Mouse (Mus musculus): ENCODE results near the gene Eya3.
"Not testable (repeated sequence)": the region's sequence is repeated elsewhere in the genome, so short reads cannot be mapped to it uniquely, and the experiment has no call there.

The Eya3 gene

GRCm38 (mm10) chr4:132741491-132741890 is 102.7 kb downstream of the Eya3 start:
- DNase-seq (ENCODE audit: low spot score) = no peak

- no peak for DNase-seq (ENCODE audit: low spot score)
Measured at GRCm38 (mm10) chr4:132743992-132744911, 105.5 kb downstream of the Eya3 start.

DNA sequence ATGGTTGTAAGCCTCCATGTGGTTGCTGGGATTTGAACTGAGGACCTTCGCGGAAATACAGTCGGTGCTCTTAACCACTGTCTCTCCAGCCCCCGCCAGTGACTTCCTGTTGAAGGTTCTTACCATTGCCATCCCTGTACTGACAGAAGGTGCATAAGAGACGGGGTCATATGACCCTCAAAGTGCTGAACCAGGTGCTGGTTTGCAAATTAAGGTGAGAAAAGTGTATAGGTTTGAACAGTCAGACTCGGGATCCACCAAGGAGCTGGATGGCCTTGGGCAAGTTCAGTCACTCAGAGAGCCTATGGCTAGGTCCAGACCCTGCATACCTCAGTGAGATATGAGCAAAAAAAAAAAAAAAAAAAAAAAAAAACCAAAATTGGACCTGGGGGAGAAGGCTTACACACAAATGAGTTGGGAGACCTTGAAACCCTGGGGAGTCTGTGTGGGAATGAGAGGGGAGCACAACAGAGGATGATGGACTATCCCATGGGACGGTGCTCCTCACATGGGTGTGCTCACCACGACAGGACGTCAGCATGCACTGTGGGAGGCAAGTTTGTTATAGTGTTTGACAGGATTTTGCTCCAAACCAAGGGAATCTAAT is 108.2 kb downstream of the Eya3 start:
- no peak for DNase-seq (ENCODE audit: low spot score)

- no peak for DNase-seq (ENCODE audit: low spot score)
Measured at GRCm38 (mm10) chr4:132747664-132748259, 109.0 kb downstream of the Eya3 start.

GRCm38 (mm10) chr4:132748778-132749177 is 110.0 kb downstream of the Eya3 start:
- DNase-seq (ENCODE audit: low spot score) = no peak

DNA sequence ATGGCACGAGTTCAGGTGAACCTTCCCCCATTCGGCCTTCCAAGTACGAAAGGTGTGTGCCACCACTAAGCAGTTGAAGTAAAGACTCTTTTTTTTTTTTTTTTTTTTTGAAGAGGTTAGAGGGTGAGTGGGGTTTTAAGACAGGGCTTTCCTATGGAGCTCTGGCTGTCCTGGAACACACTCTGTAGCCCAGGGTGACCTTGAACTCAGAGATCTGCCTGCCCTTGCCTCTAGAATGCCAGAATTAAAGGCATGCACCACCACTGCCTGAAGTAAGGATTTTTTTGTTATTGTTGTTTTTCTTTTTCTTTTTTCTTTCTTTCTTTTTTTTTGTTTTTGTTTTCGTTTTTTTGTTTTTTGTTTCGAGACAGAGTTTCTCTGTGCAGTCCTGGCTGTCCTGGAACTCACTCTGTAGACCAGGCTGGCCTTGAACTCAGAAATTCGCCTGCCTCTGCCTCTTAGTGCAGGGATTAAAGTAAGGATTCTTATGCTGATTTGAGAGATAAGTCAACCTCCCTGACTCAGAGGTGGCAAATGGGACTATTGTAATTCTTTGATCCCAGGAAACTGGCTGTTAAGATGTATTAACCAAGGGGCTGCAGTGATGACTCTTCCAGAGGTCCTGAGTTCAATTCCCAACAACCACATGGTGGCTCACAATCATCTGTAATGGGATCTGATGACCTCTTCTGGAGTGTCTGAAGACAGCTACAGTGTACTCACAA is 110.6 kb downstream of the Eya3 start:
- DNase-seq (ENCODE audit: low spot score) = no peak

GRCm38 (mm10) chr4:132752992-132753391 is 114.2 kb downstream of the Eya3 start:
- DNase-seq (ENCODE audit: low spot score) = no peak

- DNase-seq (ENCODE audit: low spot score) = peak; percentile 77
Measured at GRCm38 (mm10) chr4:132756974-132757373, 118.2 kb downstream of the Eya3 start, which contains the start of gene Smpdl3b. TSS of gene Smpdl3b (minus strand) at chr4:132757252.

DNA sequence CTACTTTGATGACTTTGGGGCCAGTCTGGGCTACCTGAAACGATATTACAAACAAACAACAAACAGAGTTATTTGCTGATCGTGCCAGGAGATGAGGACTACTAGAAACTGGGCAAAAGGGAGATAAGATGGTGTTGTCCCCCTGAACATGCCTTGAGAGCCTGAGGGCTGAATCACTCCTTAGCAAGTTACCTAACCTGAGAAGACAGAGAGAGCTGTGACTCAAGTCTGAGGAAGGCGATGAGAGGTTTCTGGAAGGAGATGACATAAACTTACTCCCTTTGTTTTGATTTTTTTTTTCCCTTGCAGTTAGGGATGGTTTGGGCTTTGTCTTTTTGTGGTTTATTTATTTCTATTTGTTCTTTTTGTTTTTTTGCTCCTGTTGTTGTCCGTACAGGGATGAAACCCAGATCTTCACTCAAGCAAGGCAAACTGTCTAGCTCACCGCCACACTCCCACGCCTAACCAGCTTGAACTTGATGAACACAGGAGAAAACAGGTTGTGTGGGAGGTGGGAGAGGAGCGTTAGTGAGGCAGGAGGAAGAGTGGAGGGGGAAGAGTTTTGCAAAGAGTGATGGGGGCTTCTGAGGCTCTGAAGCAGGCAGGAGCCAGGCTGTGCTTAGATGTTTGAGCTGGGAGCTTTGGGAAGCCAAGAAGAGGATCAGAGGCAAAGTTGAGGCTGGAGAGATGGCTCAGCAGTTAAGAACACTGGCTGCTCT is 119.0 kb downstream of the Eya3 start:
- no peak for DNase-seq (ENCODE audit: low spot score)

DNA sequence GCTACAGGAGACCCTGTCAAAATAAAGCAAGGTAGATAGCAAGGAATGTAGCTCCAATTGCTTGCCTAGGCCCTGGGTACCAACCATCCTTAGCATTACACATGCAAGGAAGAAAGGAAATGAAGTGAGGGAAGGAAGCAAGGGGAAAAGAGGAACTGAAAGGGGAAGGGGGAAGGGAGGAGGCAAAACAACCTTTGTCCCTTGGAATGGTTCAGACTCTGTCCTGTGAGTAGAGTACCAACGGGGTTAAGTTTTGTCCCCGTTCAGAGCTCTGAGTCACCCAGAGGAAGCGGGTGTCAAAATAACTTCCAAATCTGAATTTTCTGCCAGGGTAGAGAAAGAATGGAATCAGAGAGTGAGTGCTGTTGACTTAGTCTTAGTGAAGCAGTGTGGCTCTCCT is 121.5 kb downstream of the Eya3 start:
- no peak for DNase-seq (ENCODE audit: low spot score)

DNA sequence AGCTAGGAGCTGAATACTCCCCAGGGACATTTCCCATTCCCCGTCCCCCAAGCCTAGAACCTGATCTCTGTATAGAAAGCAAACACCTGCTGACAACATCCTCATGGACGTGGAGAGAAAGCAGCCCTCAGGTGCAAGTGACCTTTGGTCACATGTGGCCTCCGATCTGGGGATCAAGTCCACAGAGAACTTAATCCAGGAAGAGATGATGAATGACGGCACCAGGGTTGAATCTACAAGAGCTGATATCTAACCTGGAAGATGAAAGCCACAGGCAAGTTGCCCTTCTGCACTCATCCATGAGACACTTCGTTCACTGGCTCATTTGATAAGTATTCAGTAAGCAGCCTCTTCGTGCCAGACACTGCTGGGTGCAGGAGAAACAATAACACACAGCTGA is 123.8 kb downstream of the Eya3 start:
- no peak for DNase-seq (ENCODE audit: low spot score)

GRCm38 (mm10) chr4:132763125-132763524 is 124.3 kb downstream of the Eya3 start:
- not testable (repeated sequence) for DNase-seq (ENCODE audit: low spot score)

GRCm38 (mm10) chr4:132767914-132768876 is 129.4 kb downstream of the Eya3 start, which contains the start of gene Rpa2:
TSS of gene Rpa2 (plus strand) at chr4:132768332.
- DNase-seq (ENCODE audit: low spot score) = peak; percentile 100

DNA sequence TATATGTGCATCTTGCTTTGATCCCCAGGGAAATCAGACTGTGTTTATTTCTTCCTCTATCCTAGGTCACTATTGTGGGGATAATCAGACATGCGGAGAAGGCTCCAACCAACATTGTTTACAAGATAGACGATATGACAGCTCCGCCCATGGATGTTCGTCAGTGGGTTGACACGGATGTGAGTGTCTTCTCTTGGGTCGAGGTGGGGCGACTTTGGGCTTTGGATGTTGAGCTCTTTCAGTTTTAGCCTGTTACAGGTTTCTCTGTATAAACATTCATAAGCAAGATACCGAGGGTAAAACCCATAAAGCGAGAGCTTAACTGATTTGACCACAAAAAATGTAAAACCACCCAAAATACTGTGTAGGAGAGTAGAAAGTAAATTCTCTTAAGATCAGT is 133.0 kb downstream of the Eya3 start:
- no peak for DNase-seq (ENCODE audit: low spot score)

All from retina, embryonic 14.5 days (tissue).